Mouse (Mus musculus): ENCODE data around the gene Rsrc1. TPM values are rescaled to one million over a fixed set of nuclear protein-coding genes. Genes with fewer than 3 reads are reported as not detected.

The Rsrc1 gene
- 10 to 100 TPM; 28.5 to 29.4 TPM for total RNA-seq (2021)

DNA sequence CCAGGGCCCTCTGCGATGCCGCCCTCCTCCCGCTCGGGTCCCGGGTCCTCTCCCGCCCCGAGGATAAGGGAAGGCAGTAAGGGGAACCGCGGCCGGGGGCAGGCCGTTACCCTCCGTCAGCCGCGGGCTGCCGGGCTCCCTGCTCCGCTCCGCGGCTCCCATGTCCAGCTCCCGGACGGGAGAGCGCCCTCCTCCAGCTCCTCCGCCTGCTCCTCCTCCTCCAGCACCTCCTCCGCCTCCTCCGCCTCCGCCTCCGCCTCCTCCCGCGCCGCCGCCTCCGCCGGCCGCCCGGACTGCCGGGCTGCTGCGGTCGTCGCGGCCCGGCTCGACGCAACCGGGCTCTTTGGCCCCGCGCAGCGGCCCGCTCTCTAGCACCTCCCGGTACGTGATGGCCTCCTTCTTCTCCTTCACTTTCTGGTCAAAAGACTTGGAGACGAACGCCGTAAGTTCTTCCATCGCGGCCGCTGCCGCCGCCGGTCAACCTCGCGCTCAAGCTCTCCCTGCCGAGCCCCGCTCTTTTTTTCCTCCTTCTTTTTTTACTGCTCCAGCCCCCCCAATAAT is at the start of gene Rsrc1:
Gene Rsrc1, plus strand, starts transcription at position 290 of the 561 bp plus-strand sequence.
- DNase-seq (ENCODE audit: extremely low spot score in 1 of 2, low spot score in 2 of 2), result peak in 1 of 2 experiments; percentile 36
- intact Hi-C loops (cut with DNase I), result loop anchor here (10.0 kb wide), 2 partner anchors 284 to 364 kb away; no protein-coding TSS in a partner anchor

- no peak for DNase-seq (ENCODE audit: extremely low spot score in 1 of 2, low spot score in 2 of 2)
- intact Hi-C loops (cut with DNase I), result no loop called here
These were observed 41.5 kb upstream of the Rsrc1 start for GRCm38 (mm10) chr3:66939675-66940074.

DNA sequence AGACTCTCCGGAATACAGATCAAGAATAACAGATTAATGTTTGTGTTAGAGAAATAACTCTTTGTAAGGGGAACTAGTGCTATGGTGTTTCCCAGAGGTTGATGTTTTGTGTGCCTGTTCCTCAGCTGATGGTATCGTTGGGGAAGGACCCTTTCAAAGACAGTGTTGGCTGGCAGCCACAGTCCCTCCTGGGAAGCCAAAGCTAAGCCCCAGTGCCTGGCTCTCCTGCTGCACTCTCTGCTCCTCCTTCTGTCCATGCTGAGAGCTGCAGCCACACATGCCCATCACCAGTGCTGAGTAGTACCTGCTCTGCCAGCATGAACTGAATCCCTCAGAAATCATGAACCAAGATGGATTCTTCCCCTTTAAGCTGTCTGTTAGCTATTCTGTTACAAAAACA is 26.1 kb upstream of the Rsrc1 start:
- DNase-seq (ENCODE audit: extremely low spot score in 1 of 2, low spot score in 2 of 2), result peak in 1 of 2 experiments; percentile 20
- intact Hi-C loops (cut with DNase I), result no loop called here

- intact Hi-C loops (cut with DNase I), result loop anchor here (10.0 kb wide), 1 partner anchor 215 kb away; no protein-coding TSS in a partner anchor
- DNase-seq (ENCODE audit: extremely low spot score in 1 of 2, low spot score in 2 of 2), result no peak
These were observed 21.2 kb upstream of the Rsrc1 start for GRCm38 (mm10) chr3:66959972-66960371.

- intact Hi-C loops (cut with DNase I), result loop anchor here (10.0 kb wide), 1 partner anchor 220 kb away; no protein-coding TSS in a partner anchor
- DNase-seq (ENCODE audit: extremely low spot score in 1 of 2, low spot score in 2 of 2), result no peak
These were observed 16.3 kb upstream of the Rsrc1 start for GRCm38 (mm10) chr3:66964884-66965283.

DNA sequence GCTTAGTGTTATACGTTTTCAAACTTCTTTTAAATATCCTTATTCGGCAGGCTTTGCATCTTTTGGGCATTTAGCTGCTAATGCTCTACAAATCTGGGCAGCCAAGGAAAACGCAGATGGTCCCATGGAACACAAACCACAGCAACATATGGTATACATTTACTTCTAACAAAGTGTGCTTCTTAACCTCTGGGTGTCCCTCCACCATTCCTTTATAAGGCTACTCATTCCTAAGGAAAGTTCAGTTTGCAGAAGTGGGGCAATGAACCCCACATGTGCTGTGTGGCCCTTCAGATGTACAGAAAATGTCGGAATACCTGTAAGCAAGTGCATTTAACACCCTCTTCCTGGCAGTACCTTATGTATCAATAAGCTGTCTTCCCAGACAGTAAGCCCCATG is 13.7 kb upstream of the Rsrc1 start:
- intact Hi-C loops (cut with DNase I), result loop anchor here (10.0 kb wide), 1 partner anchor 223 kb away; no protein-coding TSS in a partner anchor
- DNase-seq (ENCODE audit: extremely low spot score in 1 of 2, low spot score in 2 of 2), result no peak

DNA sequence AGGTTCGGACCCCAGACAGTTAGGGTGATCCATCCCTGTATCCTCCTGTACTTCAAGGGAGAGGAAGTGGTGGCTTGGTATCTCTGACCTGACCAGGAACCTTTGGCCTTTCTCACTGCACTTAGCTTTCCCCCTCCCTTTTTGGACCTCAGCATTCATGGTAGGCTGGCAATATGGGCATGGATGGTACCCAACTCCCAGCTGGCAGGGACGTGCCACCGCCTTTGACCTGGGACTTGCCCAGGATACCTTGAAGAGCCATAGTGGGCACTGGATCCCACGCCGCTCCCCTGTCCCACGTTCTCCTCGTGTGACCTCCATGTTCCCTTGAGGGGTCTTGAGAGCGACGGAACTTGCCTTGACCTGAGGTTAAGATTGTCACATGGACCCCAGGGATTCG is 10.9 kb upstream of the Rsrc1 start:
- DNase-seq (ENCODE audit: extremely low spot score in 1 of 2, low spot score in 2 of 2), result peak in 1 of 2 experiments; percentile 17
- intact Hi-C loops (cut with DNase I), result loop anchor here (5.0 kb wide), 1 partner anchor 558 kb away; no protein-coding TSS in a partner anchor

GRCm38 (mm10) chr3:66970661-66971331 is 10.4 kb upstream of the Rsrc1 start:
- no peak for DNase-seq (ENCODE audit: extremely low spot score in 1 of 2, low spot score in 2 of 2)

GRCm38 (mm10) chr3:66972191-66972950 is 8.8 kb upstream of the Rsrc1 start:
- DNase-seq (ENCODE audit: extremely low spot score in 1 of 2, low spot score in 2 of 2), result no peak
- intact Hi-C loops (cut with DNase I), result loop anchor here (5.0 kb wide), 1 partner anchor 560 kb away; no protein-coding TSS in a partner anchor

More at GRCm38 (mm10) chr3:66970661-66971331, 10.4 kb upstream of the Rsrc1 start:
- intact Hi-C loops (cut with DNase I), result loop anchor here (5.0 kb wide), 1 partner anchor 558 kb away; no protein-coding TSS in a partner anchor

DNA sequence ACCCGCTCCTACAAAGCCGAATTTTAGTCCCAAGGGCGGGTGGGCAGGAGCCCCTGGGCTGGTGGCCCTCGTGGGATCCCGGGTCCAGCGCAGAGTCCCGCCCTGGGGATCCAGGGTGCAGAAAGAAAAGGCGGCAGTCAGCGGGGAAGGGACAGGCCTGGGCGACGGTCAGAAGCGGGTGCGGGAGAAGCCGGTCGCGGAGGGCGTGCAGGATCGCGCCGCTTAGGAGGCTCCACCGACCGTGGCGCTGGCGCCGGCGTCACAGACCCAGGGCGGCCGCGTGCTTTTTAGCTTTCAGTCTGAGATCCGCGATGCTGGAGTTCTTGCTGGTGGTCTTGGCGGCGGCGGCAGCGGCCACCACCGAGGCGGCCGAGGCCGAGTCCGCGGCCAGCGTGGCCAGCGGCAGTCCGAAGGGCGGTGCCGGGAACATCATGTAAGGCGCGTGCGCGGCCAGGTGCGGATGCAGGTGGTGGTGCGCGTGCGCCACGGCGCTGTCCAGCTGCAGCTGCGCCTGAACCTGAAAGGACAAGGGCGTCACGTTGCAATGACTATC is 7.7 kb upstream of the Rsrc1 start:
- peak in 1 of 2 experiments; percentile 30 for DNase-seq (ENCODE audit: extremely low spot score in 1 of 2, low spot score in 2 of 2)
- intact Hi-C loops (cut with DNase I), result loop anchor here (5.0 kb wide), 1 partner anchor 561 kb away; no protein-coding TSS in a partner anchor

- DNase-seq (ENCODE audit: extremely low spot score in 1 of 2, low spot score in 2 of 2), result no peak
- intact Hi-C loops (cut with DNase I), result loop anchor here (5.0 kb wide), 1 partner anchor 562 kb away; no protein-coding TSS in a partner anchor
These were observed 6.7 kb upstream of the Rsrc1 start for GRCm38 (mm10) chr3:66974501-66974900.

DNA sequence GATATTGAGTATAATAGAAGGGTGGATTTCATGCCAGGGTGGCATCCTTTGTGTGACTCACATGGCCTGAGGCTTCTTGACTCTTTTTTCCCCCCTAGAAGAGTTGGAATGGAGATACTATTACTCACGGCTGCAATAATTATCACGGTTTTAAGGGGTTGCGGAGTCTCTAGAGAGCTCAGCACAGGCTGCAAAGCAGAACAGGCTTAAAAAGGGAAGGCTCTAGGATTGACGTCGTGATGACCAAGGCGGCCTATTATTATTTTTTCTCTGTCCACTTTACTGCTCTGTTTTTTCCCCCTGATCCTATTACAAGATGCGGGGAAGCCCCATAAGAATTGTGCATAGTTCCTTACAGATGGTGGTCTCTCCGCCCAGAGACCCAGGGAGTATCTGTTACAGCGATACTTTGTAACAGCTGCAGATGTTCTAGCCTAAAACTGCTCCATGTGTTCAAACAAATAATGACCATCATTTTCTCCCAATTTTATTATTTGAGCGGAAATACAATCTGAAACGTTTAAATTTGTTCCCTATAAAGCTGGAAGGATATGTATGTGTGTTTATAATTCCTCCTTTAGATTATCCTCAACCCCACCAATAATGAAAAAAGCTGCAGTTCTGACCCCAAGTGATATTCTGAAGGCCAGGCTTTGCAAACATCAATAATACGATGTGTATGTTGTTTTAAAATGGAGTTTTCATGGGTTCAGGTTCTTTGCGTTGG is 4.1 kb upstream of the Rsrc1 start:
- no peak for DNase-seq (ENCODE audit: extremely low spot score in 1 of 2, low spot score in 2 of 2)
- intact Hi-C loops (cut with DNase I), result no loop called here

GRCm38 (mm10) chr3:66977811-66978456 is 3.3 kb upstream of the Rsrc1 start:
- no peak for DNase-seq (ENCODE audit: extremely low spot score in 1 of 2, low spot score in 2 of 2)
- intact Hi-C loops (cut with DNase I), result no loop called here

DNA sequence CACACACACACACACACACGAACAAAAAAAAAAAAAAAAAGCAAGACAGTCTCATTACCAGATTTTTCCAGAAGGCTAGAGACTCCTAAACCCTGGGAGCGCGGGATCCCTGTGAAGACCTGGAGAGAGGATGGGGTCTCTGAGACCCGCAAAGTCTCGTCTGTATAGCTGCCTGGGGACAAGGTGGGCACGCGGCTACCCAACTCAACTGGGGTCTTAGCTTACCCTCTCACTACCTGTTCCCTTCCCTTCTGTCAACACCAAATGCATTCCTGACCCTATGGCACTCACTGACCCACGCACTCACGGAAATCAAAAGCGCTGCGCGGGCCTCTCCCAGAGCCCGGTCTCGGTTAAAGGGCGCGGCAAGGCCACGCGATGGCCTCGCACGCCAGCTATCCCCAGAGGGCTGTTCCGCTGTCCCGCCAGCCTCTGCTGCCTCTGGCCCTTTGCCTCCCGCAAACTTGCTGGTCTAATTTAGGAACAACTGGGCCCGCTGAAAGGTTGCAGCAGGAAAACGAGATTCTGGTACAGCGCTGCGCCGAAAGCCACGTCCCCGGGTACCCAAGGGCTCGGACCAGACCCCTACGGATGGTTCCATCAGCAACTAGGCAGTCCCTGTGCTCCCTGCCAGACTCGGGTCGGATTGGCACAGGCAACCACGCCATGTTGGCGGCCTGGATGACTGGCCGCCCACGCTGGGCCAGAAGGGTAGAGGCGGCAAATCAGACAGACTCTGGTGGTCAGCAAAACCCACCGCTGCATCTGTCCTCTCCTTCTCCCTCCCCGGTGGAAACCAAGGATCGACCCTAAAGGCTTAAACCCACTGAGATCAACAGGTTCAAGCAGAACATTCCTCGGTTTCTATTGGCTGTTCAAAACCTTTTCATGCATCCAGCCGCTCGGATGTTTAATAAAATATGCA is 2.5 kb upstream of the Rsrc1 start:
- DNase-seq (ENCODE audit: extremely low spot score in 1 of 2, low spot score in 2 of 2), result peak in 1 of 2 experiments; percentile 20
- intact Hi-C loops (cut with DNase I), result no loop called here

GRCm38 (mm10) chr3:66979491-66979890 is 1.7 kb upstream of the Rsrc1 start:
- intact Hi-C loops (cut with DNase I), result no loop called here
- DNase-seq (ENCODE audit: extremely low spot score in 1 of 2, low spot score in 2 of 2), result no peak

DNA sequence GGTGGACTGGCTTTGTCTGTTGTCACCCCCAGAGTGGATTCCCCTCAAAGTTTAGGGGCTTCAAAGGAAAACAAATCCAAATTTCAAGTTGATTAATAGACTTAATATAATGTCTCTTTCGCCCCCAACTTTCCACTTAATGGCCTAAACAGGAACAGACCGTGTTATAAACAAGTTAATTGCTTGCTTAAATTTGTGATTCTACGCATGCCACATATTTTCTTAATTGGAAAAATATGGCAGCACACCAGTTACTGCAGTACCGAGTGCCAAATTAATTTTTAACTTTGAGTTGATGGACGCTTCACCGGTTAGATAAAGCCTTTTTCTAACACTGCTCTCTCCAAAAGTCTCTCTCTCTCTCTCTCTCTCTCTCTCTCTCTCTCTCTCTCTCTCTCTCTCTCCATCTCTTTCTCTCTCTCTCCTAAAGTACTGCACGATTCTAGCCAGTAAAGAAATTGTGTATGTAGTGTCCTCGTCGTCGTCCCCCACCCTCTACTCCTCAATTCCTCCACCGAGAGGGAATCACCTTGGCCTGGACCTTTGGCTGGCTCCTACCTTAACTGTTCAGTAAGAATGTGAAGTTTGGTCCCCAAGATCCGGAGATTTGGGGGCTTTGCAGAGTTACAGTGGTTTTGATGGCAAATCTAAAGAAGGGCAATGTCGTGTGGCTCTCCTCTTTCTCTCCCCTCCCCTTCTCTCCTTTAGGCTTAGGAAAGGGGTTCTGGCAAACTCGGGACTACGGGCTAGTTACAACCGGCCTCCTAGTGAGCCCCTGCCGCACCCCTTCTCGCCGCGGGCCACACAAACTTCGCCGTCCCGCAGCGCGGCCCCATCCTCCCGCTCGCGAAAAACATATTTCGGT is 847 bp upstream of the Rsrc1 start:
- intact Hi-C loops (cut with DNase I), result loop anchor here (10.0 kb wide), 2 partner anchors 284 to 364 kb away; no protein-coding TSS in a partner anchor

More for the DNA sequence above, 847 bp upstream of the Rsrc1 start:
- DNase-seq (ENCODE audit: extremely low spot score in 1 of 2, low spot score in 2 of 2), result no peak

Measured in left cerebral cortex, postnatal 10 days (tissue).